Mouse (Mus musculus): ENCODE data around the gene Rasgrp3.

DNA sequence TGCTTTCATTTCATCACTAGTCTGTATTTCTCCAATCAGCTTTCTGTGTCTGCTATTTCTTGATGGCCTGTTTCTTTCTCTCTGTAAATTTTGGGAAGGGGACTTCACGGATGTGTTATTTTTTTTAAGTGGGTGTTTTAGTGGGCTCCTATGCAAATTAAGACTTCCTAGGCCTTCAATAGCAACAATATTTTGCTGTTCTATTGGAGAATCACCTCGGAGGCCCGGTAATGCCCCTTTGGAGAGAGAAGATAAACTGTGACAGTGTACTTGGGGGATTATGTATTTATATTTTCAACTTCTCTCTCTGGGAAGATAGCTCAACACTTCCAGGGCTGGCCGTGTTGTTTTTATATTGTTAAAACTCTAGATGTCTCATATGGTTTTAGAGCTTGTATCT lies 47.3 kb upstream of the Rasgrp3 start:
- TF ChIP-seq EP300 (optimal IDR thresholded peaks at IDR 0.05) (no peak), CTCF (IDR thresholded peaks at IDR 0.05; ENCODE audit: low read depth) (no peak)
